Mouse (Mus musculus): Measurements from ENCODE around the gene Dohh.

GRCm38 (mm10) chr10:81365672-81366476 is 18.4 kb upstream of the Dohh start, which contains the start of gene 4930404N11Rik:
- TF ChIP-seq CTCF (IDR thresholded peaks at IDR 0.05; ENCODE audit: extremely low read depth, insufficient read depth, insufficient read length, insufficient replicate concordance) (no peak), POLR2A (IDR thresholded peaks at IDR 0.05; ENCODE audit: low read depth, low read length) (no peak)

All from spleen, adult 2 months (tissue).